Mouse (Mus musculus): ENCODE data around the gene Stra6. TPM values are rescaled to one million over a fixed set of nuclear protein-coding genes. Genes with fewer than 3 reads are reported as not detected.

The Stra6 gene
- polyA plus RNA-seq, 1 experiment from 2014 or later: 24.1 TPM

- Histone ChIP-seq H3K27ac (ENCODE audit: low read length) (no peak overlapping the region), H3K9me3 (ENCODE audit: low read length) (no peaks in the 10 kb centered on the region), H3K27me3 (ENCODE audit: insufficient read depth, low read length) (peaks cover 60% of the 10 kb centered on the region), H3K4me2 (replicated peaks; ENCODE audit: low read depth, low read length) (no peak overlapping the region), H3K36me3 (ENCODE audit: insufficient read depth, low read length) (no peaks in the 10 kb centered on the region), H3K9ac (replicated peaks; ENCODE audit: low read length) (no peak overlapping the region), H3K4me3 (ENCODE audit: low read length) (no peak overlapping the region), H3K4me1 (ENCODE audit: insufficient read depth, low read length) (peaks cover 34% of the 10 kb centered on the region)
- WGBS: 10% methylated on average over 14 of the region's 14 CpGs
- no peak for ATAC-seq (ENCODE audit: low FRiP score, low TSS enrichment)
These were observed 139.3 kb downstream of the Stra6 start for GRCm38 (mm10) chr9:58202676-58203453.

Other genes with a start within 250 kb of the Stra6 start
- gene Arid3b, start 227.0 kb upstream of the Stra6 start, polyA plus RNA-seq (2015; fragmentation: Nextera tagmentation; extraction: Ambion mirVana): 6.0 and 8.6 TPM in 2 replicates
- gene Ubl7, start 152.8 kb upstream of the Stra6 start, polyA plus RNA-seq (2015; fragmentation: Nextera tagmentation; extraction: Ambion mirVana): 119 and 128 TPM in 2 replicates
- 0.32 and 0.56 TPM in 2 replicates for gene Sema7a, start 123.7 kb upstream of the Stra6 start, polyA plus RNA-seq (2015; fragmentation: Nextera tagmentation; extraction: Ambion mirVana)
- 25.0 and 45.7 TPM in 2 replicates for gene Cyp11a1, start 57.4 kb upstream of the Stra6 start, polyA plus RNA-seq (2015; fragmentation: Nextera tagmentation; extraction: Ambion mirVana)
- 0.13 and 0.21 TPM in 2 replicates for gene Ccdc33, start 55.0 kb downstream of the Stra6 start, polyA plus RNA-seq (2015; fragmentation: Nextera tagmentation; extraction: Ambion mirVana)
- 94.8 and 96.1 TPM in 2 replicates for gene Islr, start 140.5 kb downstream of the Stra6 start, polyA plus RNA-seq (2015; fragmentation: Nextera tagmentation; extraction: Ambion mirVana)
- gene Islr2, start 140.5 kb downstream of the Stra6 start, polyA plus RNA-seq (2015; fragmentation: Nextera tagmentation; extraction: Ambion mirVana): 0.17 and 0.23 TPM in 2 replicates
- gene Pml, start 186.0 kb downstream of the Stra6 start, polyA plus RNA-seq (2015; fragmentation: Nextera tagmentation; extraction: Ambion mirVana): 26.7 TPM in 2 replicates
- 33.8 and 35.8 TPM in 2 replicates for gene Stoml1, start 189.4 kb downstream of the Stra6 start, polyA plus RNA-seq (2015; fragmentation: Nextera tagmentation; extraction: Ambion mirVana)
- gene Loxl1, start 249.4 kb downstream of the Stra6 start, polyA plus RNA-seq (2015; fragmentation: Nextera tagmentation; extraction: Ambion mirVana): 32.7 and 36.6 TPM in 2 replicates